Mouse (Mus musculus) olfactory bulb, adult 2 months (tissue): ENCODE results near the gene Pgbd1.

Source experiments
- CTCF ChIP-seq: fragments of 200-500 bp; IDR thresholded peaks from 2 replicates; pipeline ENCODE4 v1.5.1; 2012; ENCODE audit warnings: low read depth, mild to moderate bottlenecking, low read length, moderate library complexity; ENCODE audit not compliant: insufficient read depth
- POLR2A ChIP-seq: fragments of 200-500 bp; IDR thresholded peaks from 2 replicates; pipeline ENCODE4 v1.6.1; 2012; ENCODE audit warnings: mild to moderate bottlenecking, low read depth, low read length, moderate library complexity; ENCODE audit not compliant: insufficient read depth

DNA sequence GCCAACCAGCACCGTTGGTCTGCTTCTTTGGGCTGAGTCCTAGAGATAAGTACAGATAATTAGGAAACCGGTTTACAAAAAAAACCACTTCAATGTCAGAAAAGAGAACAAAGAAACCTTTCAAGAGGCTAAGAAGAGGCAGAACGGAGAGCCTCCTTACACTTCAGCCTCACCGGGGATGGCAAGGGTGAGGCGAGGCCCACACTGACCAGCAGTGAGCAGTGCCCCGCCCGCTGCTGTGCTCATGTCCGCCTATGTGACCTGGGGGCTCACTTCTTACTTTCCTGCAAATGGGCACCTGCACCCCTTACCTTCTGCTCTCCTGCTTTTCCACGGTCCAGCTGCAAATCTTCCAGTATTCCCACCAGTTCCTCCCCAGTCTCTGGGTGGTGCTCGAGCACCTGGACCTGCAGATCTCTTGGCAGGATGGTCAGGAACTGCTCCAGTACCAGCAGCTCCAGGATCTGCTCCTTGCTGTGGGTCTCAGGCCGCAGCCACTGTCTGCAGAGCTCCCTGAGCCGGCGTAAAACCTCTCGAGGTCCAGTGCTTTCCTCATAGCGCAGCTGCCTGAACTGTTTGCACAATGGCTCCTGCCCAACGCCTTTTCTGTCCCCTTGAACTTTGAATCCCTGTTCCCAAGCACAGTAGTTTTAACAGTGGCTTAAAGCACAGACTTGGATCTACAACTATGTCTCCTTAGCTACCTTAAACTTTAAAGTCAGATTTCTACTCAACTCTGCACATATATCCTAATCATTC, 7.2 kb upstream of the Pgbd1 start:
- TF ChIP-seq CTCF (no peak), POLR2A (no peak)
